Mouse (Mus musculus) gastrocnemius, postnatal 10 days (tissue): ENCODE results near the gene 4930503B20Rik. TPM values are rescaled to one million over a fixed set of nuclear protein-coding genes. Genes with fewer than 3 reads are reported as not detected.

Experiments used
- DNase-seq: peaks from one replicate; pipeline ENCODE4 v3.0.0; 2021; ENCODE audit warnings: mixed read lengths
- total RNA-seq, 2 experiments: library from RNA; stranded (reverse); gene quantifications; 2 replicates each; pipeline ENCODE4 v1.2.3; 2021

4930503B20Rik gene
- total RNA-seq, 2 experiments from 2014 or later, result 0.16 TPM; not detected in 1

GRCm38 (mm10) chr3:146650716-146651115 is 401 bp downstream of the 4930503B20Rik start:
- DNase-seq, result no peak

- no peak for DNase-seq
Observed at GRCm38 (mm10) chr3:146649311-146649894, 1.7 kb downstream of the 4930503B20Rik start.

GRCm38 (mm10) chr3:146641818-146642427 is 9.2 kb downstream of the 4930503B20Rik start:
- no peak for DNase-seq

- no peak for DNase-seq
Observed at GRCm38 (mm10) chr3:146632506-146632905, 18.6 kb downstream of the 4930503B20Rik start.

GRCm38 (mm10) chr3:146628227-146628982 is 22.7 kb downstream of the 4930503B20Rik start:
- DNase-seq, result no peak

GRCm38 (mm10) chr3:146625766-146626165 is 25.4 kb downstream of the 4930503B20Rik start:
- no peak for DNase-seq

- DNase-seq, result no peak
Observed at GRCm38 (mm10) chr3:146621966-146622365, 29.2 kb downstream of the 4930503B20Rik start.

GRCm38 (mm10) chr3:146620555-146621249 is 30.4 kb downstream of the 4930503B20Rik start:
- DNase-seq, result no peak

GRCm38 (mm10) chr3:146620101-146620500 is 31.0 kb downstream of the 4930503B20Rik start:
- no peak for DNase-seq

GRCm38 (mm10) chr3:146618357-146618756 is 32.8 kb downstream of the 4930503B20Rik start:
- no peak for DNase-seq

GRCm38 (mm10) chr3:146617946-146618345 is 33.2 kb downstream of the 4930503B20Rik start:
- no peak for DNase-seq

- no peak for DNase-seq
Observed at GRCm38 (mm10) chr3:146616533-146617283, 34.4 kb downstream of the 4930503B20Rik start.

GRCm38 (mm10) chr3:146615496-146615895 is 35.6 kb downstream of the 4930503B20Rik start, which contains the start of gene Dnase2b:
Dnase2b (minus strand) TSS chr3:146615596.
- no peak for DNase-seq

GRCm38 (mm10) chr3:146611821-146612220 is 39.3 kb downstream of the 4930503B20Rik start:
- no peak for DNase-seq

GRCm38 (mm10) chr3:146611261-146611660 is 39.9 kb downstream of the 4930503B20Rik start:
- no peak for DNase-seq

- no peak for DNase-seq
Observed at GRCm38 (mm10) chr3:146610322-146610721, 40.8 kb downstream of the 4930503B20Rik start.

- no peak for DNase-seq
Observed at GRCm38 (mm10) chr3:146607368-146607767, 43.7 kb downstream of the 4930503B20Rik start.

- no peak for DNase-seq
Observed at GRCm38 (mm10) chr3:146604647-146605046, 46.5 kb downstream of the 4930503B20Rik start.

GRCm38 (mm10) chr3:146602531-146602930 is 48.6 kb downstream of the 4930503B20Rik start:
- no peak for DNase-seq

GRCm38 (mm10) chr3:146601205-146601604 is 49.9 kb downstream of the 4930503B20Rik start:
- DNase-seq, result no peak

GRCm38 (mm10) chr3:146599198-146599900 is 51.8 kb downstream of the 4930503B20Rik start:
- no peak for DNase-seq
